Mouse (Mus musculus): ENCODE data around the gene Tnpo2. TPM values are rescaled to one million over a fixed set of nuclear protein-coding genes. Genes with fewer than 3 reads are reported as not detected.

Tnpo2 gene
- total and polyA plus RNA-seq, 3 experiments, result 29.2 to 86.8 (median 62.3) TPM

DNA sequence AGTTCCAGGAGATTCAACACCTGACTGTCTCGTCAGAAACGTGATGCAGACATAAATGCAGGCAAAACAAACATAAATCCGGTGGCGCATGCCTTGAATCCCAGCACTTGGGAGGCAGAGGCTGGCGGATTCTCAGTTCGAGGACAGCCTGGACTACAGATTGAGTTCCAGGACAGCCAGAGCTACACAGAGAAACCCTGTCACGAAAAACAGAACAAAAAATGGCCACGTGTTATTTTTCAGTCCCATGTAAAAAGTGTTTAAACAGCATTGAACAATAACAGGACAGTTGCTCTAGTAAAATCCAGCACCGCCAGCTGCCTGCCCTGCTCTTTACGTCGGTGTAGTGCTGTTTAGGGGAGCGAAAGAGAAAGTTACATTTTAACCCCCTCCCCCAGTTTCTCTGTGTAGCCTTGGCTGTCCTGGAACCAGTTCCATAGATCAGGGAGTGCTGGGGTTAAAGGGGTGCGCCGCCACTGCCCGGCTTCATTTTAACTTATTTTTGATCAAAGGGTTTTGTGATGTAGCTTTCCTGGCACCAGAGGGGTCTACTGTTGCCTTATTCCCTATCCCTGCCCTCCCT, 896 bp upstream of the Tnpo2 start:
- Histone ChIP-seq H3K9ac (ENCODE audit: control insufficient read depth, low read depth, low read length, poor library complexity, severe bottlenecking) (peak overlapping the region; percentile 96), H3K27ac (ENCODE audit: control insufficient read depth, low read depth, low read length) (peak overlapping the region; percentile 97), H3K27me3 (ENCODE audit: control insufficient read depth in 1 of 2, insufficient read depth in 2 of 2, low read length in 2 of 2) (no peaks in the 10 kb centered on the region), H3K36me3 (ENCODE audit: control insufficient read depth in 1 of 2, insufficient read depth in 2 of 2, low read length in 2 of 2) (peaks cover 5 to 25% of the 10 kb centered on the region in 2 experiments), H3K79me2 (ENCODE audit: control insufficient read depth, insufficient read depth, low read length, poor library complexity) (peaks cover 44% of the 10 kb centered on the region), H3K4me3 (ENCODE audit: control insufficient read depth in 1 of 2, insufficient read depth in 1 of 2, low read depth in 2 of 2, low read length in 2 of 2) (peak overlapping the region; percentile 65 to 88), H3K4me1 (ENCODE audit: control insufficient read depth in 1 of 2, insufficient read depth in 2 of 2, low read length in 2 of 2) (peaks cover 3 to 13% of the 10 kb centered on the region in 2 experiments), H3K9me3 (replicated peaks; ENCODE audit: insufficient read depth, low read length) (no peaks in the 10 kb centered on the region)
- DNase-seq (ENCODE audit: low read depth, low spot score), result peak; percentile 77
- TF ChIP-seq ZC3H11A (IDR thresholded peaks at IDR 0.05; ENCODE audit: low read depth, low read length), result no peak
- no peak for TF ChIP-seq CTCF (IDR thresholded peaks at IDR 0.05 in 2 of 3, conservative IDR thresholded peaks at IDR 0.05 in 1 of 3; ENCODE audit: control insufficient read depth in 1 of 3, insufficient read depth in 1 of 3, low read depth in 2 of 3, low read length in 3 of 3, poor library complexity in 1 of 3, severe bottlenecking in 1 of 3)
- no peak for TF ChIP-seq USF2 (IDR thresholded peaks at IDR 0.05; ENCODE audit: borderline replicate concordance in 1 of 2, insufficient read depth in 1 of 2, low read depth in 1 of 2, low read length in 2 of 2)
- TF ChIP-seq MAX (IDR thresholded peaks at IDR 0.05; ENCODE audit: low read length), result peak; percentile 85
- TF ChIP-seq HCFC1 (IDR thresholded peaks at IDR 0.05; ENCODE audit: low read depth, low read length), result no peak
- no peak for TF ChIP-seq BHLHE40 (IDR thresholded peaks at IDR 0.05; ENCODE audit: borderline replicate concordance, low read depth, low read length)
- peak; percentile 80 for TF ChIP-seq TBP (IDR thresholded peaks at IDR 0.05; ENCODE audit: low read depth, low read length)
- TF ChIP-seq JUND (IDR thresholded peaks at IDR 0.05; ENCODE audit: low read depth, low read length), result no peak
- TF ChIP-seq MAZ (IDR thresholded peaks at IDR 0.05; ENCODE audit: low read depth, low read length), result no peak; the same call in 1 of the 2 replicates
- TF ChIP-seq MXI1 (IDR thresholded peaks at IDR 0.05; ENCODE audit: low read depth, low read length), result peak; percentile 81
- no peak for TF ChIP-seq MYB (IDR thresholded peaks at IDR 0.05; ENCODE audit: low read depth, low read length)
- TF ChIP-seq CHD1 (IDR thresholded peaks at IDR 0.05; ENCODE audit: low read depth, low read length), result no peak
- no peak; the same call in 1 of the 2 replicates for TF ChIP-seq RCOR1 (IDR thresholded peaks at IDR 0.05; ENCODE audit: low read depth, low read length)
- no peak for TF ChIP-seq ETS1 (IDR thresholded peaks at IDR 0.05; ENCODE audit: low read depth, low read length)
- no peak; the same call in 1 of the 2 replicates for TF ChIP-seq MYC (IDR thresholded peaks at IDR 0.05; ENCODE audit: low read depth, low read length)
- no peak for TF ChIP-seq UBTF (IDR thresholded peaks at IDR 0.05; ENCODE audit: borderline replicate concordance, insufficient read depth, low read depth, low read length)
- no peak for TF ChIP-seq GABPA (IDR thresholded peaks at IDR 0.05; ENCODE audit: low read depth, low read length)
- TF ChIP-seq ELF1 (IDR thresholded peaks at IDR 0.05; ENCODE audit: low read depth, low read length), result no peak
- no peak for TF ChIP-seq E2F4 (IDR thresholded peaks at IDR 0.05; ENCODE audit: borderline replicate concordance, low read depth, low read length)
- no peak; a peak in 1 of 4 replicates for TF ChIP-seq POLR2A (IDR thresholded peaks at IDR 0.05; ENCODE audit: control insufficient read depth in 1 of 2, insufficient read depth in 1 of 2, low read depth in 1 of 2, low read length in 2 of 2, poor library complexity in 1 of 2)
- TF ChIP-seq CHD2 (IDR thresholded peaks at IDR 0.05; ENCODE audit: low read length), result no peak; the same call in 1 of the 2 replicates
- no peak for TF ChIP-seq MEF2A (IDR thresholded peaks at IDR 0.05; ENCODE audit: extremely low read depth, insufficient replicate concordance, low read depth, low read length, poor library complexity, severe bottlenecking)
- no peak; the same call in 1 of the 2 replicates for TF ChIP-seq NELFE (IDR thresholded peaks at IDR 0.05; ENCODE audit: low read depth, low read length)
- TF ChIP-seq NRF1 (IDR thresholded peaks at IDR 0.05; ENCODE audit: insufficient read depth, low read depth, low read length, poor library complexity, severe bottlenecking), result no peak
- no peak for TF ChIP-seq KAT2A (conservative IDR thresholded peaks at IDR 0.05; ENCODE audit: low read depth, low read length)
- 0 out of 2 replicates have a peak, but pooled peaks have one; percentile 23 for TF ChIP-seq POLR2AphosphoS5 (IDR thresholded peaks at IDR 0.05; ENCODE audit: borderline replicate concordance, low read depth, low read length)
- no peak; the same call in 1 of the 2 replicates for TF ChIP-seq ZMIZ1 (IDR thresholded peaks at IDR 0.05; ENCODE audit: low read depth, low read length)
- TF ChIP-seq ZKSCAN1 (IDR thresholded peaks at IDR 0.05; ENCODE audit: low read depth, low read length), result peak; percentile 35; the same call in 1 of the 2 replicates
- TF ChIP-seq EP300 (IDR thresholded peaks at IDR 0.05; ENCODE audit: low read depth in 1 of 2, low read length in 2 of 2), result no peak
- peak; percentile 62 for TF ChIP-seq USF1 (IDR thresholded peaks at IDR 0.05; ENCODE audit: low read depth, low read length)
- TF ChIP-seq SIN3A (IDR thresholded peaks at IDR 0.05; ENCODE audit: low read length), result peak; percentile 47; the same call in 1 of the 2 replicates
- TF ChIP-seq GATA1 (IDR thresholded peaks at IDR 0.05; ENCODE audit: low read depth, low read length), result no peak
- TF ChIP-seq SMC3 (IDR thresholded peaks at IDR 0.05; ENCODE audit: low read depth, low read length), result no peak
- no peak for TF ChIP-seq TAL1 (IDR thresholded peaks at IDR 0.05; ENCODE audit: low read length)
- TF ChIP-seq POLR2AphosphoS2 (IDR thresholded peaks at IDR 0.05; ENCODE audit: low read length), result peak; percentile 42
- TF ChIP-seq MAFK (IDR thresholded peaks at IDR 0.05; ENCODE audit: borderline replicate concordance, low read depth, low read length), result no peak
